Mouse (Mus musculus) gastrocnemius, adult 8-10 months (tissue): Measurements from ENCODE around the gene Vmn1r60. TPM values are rescaled to one million over a fixed set of nuclear protein-coding genes. Genes with fewer than 3 reads are reported as not detected.
"Not testable (repeated sequence)": the region's sequence is repeated elsewhere in the genome, so short reads cannot be mapped to it uniquely, and the experiment has no call there.

Experiments
- DNase-seq, 2 experiments: peaks; one replicate each; pipeline ENCODE4 v3.0.0; 2022; ENCODE audit warnings: low spot score in 2 of 2
- total RNA-seq, 4 experiments: library from RNA; stranded (reverse); gene quantifications; 2 replicates each; pipeline ENCODE4 v1.2.4; 2022

The Vmn1r60 gene
- not detected for total RNA-seq

- DNase-seq = not testable (repeated sequence)
Observed at GRCm38 (mm10) chr7:5547217-5547616, at the start of gene Vmn1r60. TSS of gene Vmn1r60 (minus strand) at chr7:5547317.

GRCm38 (mm10) chr7:5540770-5541436 is 6.2 kb downstream of the Vmn1r60 start:
- DNase-seq = not testable (repeated sequence)

- DNase-seq = not testable (repeated sequence)
Observed at GRCm38 (mm10) chr7:5493856-5494255, 53.3 kb downstream of the Vmn1r60 start, which contains the start of gene Vmn2r28. TSS of gene Vmn2r28 (minus strand) at chr7:5493956.

Other genes with a start within 250 kb of the Vmn1r60 start
- not detected for gene Gm5065, start 196.8 kb downstream of the Vmn1r60 start, total RNA-seq
- not detected for gene Nlrp2, start 196.3 kb downstream of the Vmn1r60 start, total RNA-seq
- gene Vmn1r58, start 133.9 kb downstream of the Vmn1r60 start, total RNA-seq = not detected
- gene Vmn1r59, start 90.5 kb downstream of the Vmn1r60 start, total RNA-seq = not detected
- gene Vmn2r28, start 53.4 kb downstream of the Vmn1r60 start, total RNA-seq = not detected
- gene Vmn1r61, start 66.0 kb upstream of the Vmn1r60 start, total RNA-seq = not detected
- not detected for gene Vmn1r62, start 126.3 kb upstream of the Vmn1r60 start, total RNA-seq